Mouse (Mus musculus) embryonic facial prominence, embryonic 15.5 days (tissue): ENCODE measurements around the gene Flad1. TPM values are rescaled to one million over a fixed set of nuclear protein-coding genes. Genes with fewer than 3 reads are reported as not detected.

Experiments used
- ATAC-seq: fragments of 200-750 bp; cut with Nextera tagmentation; 2 replicates; pipeline ENCODE4 v1.8.0; 2017; ENCODE audit warnings: low read depth, moderate TSS enrichment; ENCODE audit not compliant: insufficient number of reproducible peaks, low FRiP score, low TSS enrichment
- H3K27ac ChIP-seq: fragments of 300-500 bp; sonication (generic); replicated peaks from 2 replicates; pipeline ENCODE4 v1.5.1; 2015; ENCODE audit warnings: mild to moderate bottlenecking, inconsistent platforms
- H3K27me3 ChIP-seq: fragments of 300-500 bp; sonication (generic); 2 replicates; pipeline ENCODE4 v1.6.1; 2015; ENCODE audit warnings: inconsistent platforms
- H3K36me3 ChIP-seq: fragments of 300-500 bp; sonication (generic); 2 replicates; pipeline ENCODE4 v1.6.1; 2015; ENCODE audit warnings: mild to moderate bottlenecking, inconsistent platforms
- H3K4me1 ChIP-seq: fragments of 300-500 bp; sonication (generic); 2 replicates; pipeline ENCODE4 v1.6.1; 2015; ENCODE audit warnings: inconsistent platforms
- H3K4me2 ChIP-seq: fragments of 300-500 bp; sonication (generic); replicated peaks from 2 replicates; pipeline ENCODE4 v1.6.1; 2015; ENCODE audit warnings: mild to moderate bottlenecking, inconsistent platforms
- H3K4me3 ChIP-seq: fragments of 300-500 bp; sonication (generic); replicated peaks from 2 replicates; pipeline ENCODE4 v1.5.1; 2015; ENCODE audit warnings: mild to moderate bottlenecking, inconsistent platforms
- H3K9ac ChIP-seq: fragments of 300-500 bp; sonication (generic); 2 replicates; pipeline ENCODE4 v1.6.1; 2015; ENCODE audit warnings: inconsistent platforms
- H3K9me3 ChIP-seq: fragments of 300-500 bp; sonication (generic); replicated peaks from 2 replicates; pipeline ENCODE4 v1.6.1; 2016; ENCODE audit warnings: inconsistent platforms
- WGBS: fragments of 180-500 bp; shearing (Covaris S2); methylation state at CpG from one replicate; pipeline ENCODE4 v1.1.7; 2015; 5-methylcytosine and 5-hydroxymethylcytosine counted together
- polyA plus RNA-seq: library from polyadenylated mRNA; unstranded; fragments of >200 nt; fragmentation: Nextera tagmentation; extraction: Ambion mirVana; gene quantifications from 2 replicates; pipeline ENCODE4 v1.2.1, GENCODE M21; 2015

Gene Flad1
- polyA plus RNA-seq, 1 experiment from 2014 or later: 34.6 TPM

DNA sequence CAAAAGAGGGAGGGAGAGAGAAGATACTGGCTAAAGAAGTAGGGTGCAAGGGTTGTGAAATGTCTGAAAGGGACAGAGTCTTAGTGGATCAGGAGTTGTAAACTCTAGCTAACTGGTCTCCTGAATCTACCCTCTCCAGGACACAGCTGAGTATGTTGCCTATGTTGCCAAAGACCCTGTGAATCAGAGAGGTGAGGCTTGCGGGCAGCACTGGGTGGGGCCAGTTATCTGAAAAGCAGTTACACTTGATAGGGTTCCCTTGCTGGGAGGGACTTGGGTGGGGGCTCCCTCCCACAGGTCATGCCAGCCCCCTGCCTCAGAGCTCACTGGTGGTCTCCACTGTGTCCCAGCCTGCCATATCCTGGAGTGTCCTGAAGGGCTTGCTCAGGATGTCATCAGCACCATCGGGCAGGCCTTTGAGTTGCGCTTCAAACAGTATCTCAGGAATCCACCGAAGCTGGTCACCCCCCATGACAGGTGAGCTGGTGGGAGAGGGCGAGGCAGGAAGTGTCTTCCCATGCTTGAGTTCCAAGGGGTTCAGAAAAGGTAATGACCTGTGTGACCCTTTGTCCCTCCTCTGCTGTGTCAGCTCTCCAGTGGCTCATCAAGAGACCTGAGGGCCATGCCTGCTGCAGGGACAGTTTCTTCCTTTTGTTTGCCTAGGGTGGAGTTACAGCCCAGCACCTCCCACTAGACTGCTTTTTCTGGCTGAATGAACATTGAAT is 12.9 kb upstream of the Flad1 start:
- WGBS: 91% methylated on average over 5 of the region's 5 CpGs
- H3K27me3 ChIP-seq: no peaks in the 10 kb centered on the region
- H3K27ac ChIP-seq: no peak overlapping the region
- H3K9me3 ChIP-seq: no peaks in the 10 kb centered on the region
- H3K9ac ChIP-seq: no peak overlapping the region
- H3K4me2 ChIP-seq: no peak overlapping the region
- ATAC-seq: no peak
- H3K4me3 ChIP-seq: no peak overlapping the region
- H3K4me1 ChIP-seq: peaks cover 39% of the 10 kb centered on the region
- peaks cover 46% of the 10 kb centered on the region for H3K36me3 ChIP-seq

DNA sequence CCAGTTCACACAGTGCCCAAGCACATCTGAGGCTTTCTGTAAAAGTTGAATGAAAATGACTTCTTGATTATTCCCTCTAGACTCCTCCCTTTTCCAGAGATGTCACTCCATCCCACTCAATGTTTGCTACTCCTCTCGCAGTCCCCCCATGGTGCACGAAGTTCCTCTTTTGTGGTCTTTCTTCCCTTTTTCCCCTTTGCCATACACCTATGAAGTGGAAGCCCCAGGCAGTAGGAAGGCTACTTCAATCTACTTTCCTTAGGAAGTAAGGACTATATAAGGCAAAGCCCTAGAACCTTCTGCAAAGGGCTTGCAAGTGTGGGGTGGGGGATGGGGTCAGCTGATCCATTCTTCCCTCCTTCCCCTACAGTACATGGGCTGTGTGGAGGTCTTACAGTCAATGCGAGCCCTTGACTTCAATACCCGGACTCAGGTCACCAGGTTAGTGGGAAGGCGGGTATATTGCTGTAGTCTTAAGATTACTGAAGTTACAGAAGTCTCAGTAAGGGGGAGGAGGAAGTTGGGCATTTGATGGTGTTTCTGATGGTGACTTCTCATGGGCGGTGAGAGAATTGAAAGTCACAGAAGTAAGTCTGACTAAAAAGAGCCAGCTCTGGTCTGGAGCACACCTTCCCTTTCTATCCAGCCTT is 11.0 kb upstream of the Flad1 start:
- Histone ChIP-seq H3K36me3 (peaks cover 41% of the 10 kb centered on the region), H3K4me1 (peaks cover 44% of the 10 kb centered on the region), H3K4me3 (peak overlapping the region; percentile 53), H3K27me3 (no peaks in the 10 kb centered on the region), H3K9me3 (no peaks in the 10 kb centered on the region), H3K27ac (peak overlapping the region; percentile 98; the same call in 1 of the 2 replicates), H3K9ac (no peak overlapping the region; the same call in 1 of the 2 replicates), H3K4me2 (peak overlapping the region; percentile 80)
- WGBS: 69% methylated on average over 6 of the region's 6 CpGs
- no peak for ATAC-seq

DNA sequence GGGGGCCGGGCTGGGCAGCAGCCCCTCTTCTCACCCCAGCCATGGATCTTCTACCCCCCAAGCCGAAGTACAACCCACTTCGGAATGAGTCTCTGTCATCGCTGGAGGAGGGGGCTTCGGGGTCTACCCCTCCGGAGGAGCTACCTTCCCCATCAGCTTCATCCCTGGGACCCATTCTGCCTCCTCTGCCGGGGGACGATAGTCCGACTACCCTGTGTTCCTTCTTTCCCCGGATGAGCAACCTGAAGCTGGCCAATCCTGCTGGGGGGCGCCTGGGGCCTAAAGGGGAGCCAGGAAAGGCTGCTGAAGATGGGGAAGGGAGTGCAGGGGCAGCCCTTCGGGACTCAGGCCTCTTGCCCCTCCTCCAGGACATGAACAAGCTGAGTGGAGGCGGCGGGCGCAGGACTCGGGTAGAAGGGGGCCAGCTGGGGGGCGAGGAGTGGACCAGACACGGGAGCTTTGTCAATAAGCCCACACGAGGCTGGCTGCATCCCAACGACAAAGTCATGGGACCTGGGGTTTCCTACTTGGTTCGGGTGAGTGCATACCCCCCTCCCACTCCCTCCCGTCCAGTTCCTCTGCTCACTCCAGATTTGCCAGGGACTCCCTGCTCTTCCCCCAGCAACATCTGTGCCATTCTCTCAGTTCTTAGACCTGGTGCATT is 10.3 kb upstream of the Flad1 start:
- Histone ChIP-seq H3K9ac (peak overlapping the region; percentile 58), H3K4me3 (peak overlapping the region; percentile 53), H3K27ac (peak overlapping the region; percentile 98), H3K9me3 (no peaks in the 10 kb centered on the region), H3K4me1 (peaks cover 49% of the 10 kb centered on the region), H3K36me3 (peaks cover 34% of the 10 kb centered on the region), H3K27me3 (no peaks in the 10 kb centered on the region), H3K4me2 (peak overlapping the region; percentile 80)
- 7% methylated on average over 22 of the region's 22 CpGs for WGBS
- no peak for ATAC-seq

DNA sequence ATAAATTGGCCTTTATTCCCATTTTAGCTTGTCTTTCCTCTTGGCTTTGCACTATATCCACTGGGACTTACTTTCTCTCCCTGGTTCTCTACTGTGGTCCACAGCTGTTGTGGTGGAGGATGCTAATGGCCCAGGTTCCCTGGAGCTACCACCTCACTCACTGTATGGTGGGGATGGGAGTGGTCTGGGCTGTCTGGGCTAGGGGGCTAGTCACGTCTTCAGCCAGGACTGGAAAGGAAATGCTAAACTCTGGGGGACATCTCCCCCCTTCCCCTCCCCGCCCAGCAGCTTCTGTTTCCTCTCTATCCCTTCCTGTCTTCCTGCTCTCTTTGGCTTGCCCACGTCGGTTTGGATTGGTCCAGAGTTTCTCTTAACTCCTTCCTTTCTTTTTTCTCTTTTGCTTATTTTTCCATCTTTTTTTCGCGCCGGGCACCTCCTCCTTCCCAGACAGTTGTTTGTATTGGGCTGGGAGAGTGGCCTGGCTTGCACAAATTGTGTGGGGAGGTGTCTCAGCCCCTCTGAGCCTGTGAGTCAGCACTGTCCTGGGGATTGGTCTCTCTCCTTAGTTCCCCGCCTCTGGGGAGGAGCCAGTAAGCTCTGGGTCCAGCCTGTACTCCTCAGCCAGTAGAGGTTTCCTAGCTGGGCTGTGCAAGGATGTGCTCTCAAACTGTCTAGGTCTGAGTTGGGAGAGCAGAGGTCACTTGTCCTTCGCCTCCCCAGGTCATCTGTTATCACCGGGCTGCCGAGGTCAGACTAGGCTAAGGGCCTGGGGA is 9.5 kb upstream of the Flad1 start:
- peak; percentile 84 for ATAC-seq
- Histone ChIP-seq H3K4me3 (peak overlapping the region; percentile 53), H3K9me3 (no peaks in the 10 kb centered on the region), H3K9ac (peak overlapping the region; percentile 58), H3K27me3 (no peaks in the 10 kb centered on the region), H3K4me1 (peaks cover 56% of the 10 kb centered on the region), H3K36me3 (peaks cover 30% of the 10 kb centered on the region), H3K4me2 (peak overlapping the region; percentile 80), H3K27ac (peak overlapping the region; percentile 98)
- WGBS: 4% methylated on average over 11 of the region's 11 CpGs

DNA sequence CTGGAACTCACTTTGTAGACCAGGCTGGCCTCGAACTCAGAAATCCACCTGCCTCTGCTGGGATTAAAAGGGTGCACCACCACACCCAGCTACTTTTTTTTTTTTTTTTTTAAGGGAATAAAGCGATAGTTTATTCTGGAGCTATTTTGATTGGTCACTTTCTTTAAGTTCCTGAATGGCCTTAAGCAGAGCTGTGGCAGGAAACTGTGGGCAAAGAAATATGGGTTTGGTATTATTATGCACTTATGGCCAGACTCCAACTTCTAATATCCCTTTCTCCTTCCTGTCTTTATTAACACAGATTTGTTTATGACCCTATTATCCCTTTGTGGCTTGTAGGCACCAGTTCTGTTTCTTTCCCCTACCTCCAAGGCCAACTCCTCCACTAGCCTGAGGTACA is 8.8 kb upstream of the Flad1 start:
- Histone ChIP-seq H3K9me3 (no peaks in the 10 kb centered on the region), H3K9ac (no peak overlapping the region), H3K4me3 (peak overlapping the region; percentile 53), H3K4me1 (peaks cover 56% of the 10 kb centered on the region), H3K27ac (peak overlapping the region; percentile 98), H3K27me3 (no peaks in the 10 kb centered on the region), H3K4me2 (peak overlapping the region; percentile 80), H3K36me3 (peaks cover 30% of the 10 kb centered on the region)
- ATAC-seq: no peak
- 42% methylated on average over 2 of the region's 2 CpGs for WGBS

DNA sequence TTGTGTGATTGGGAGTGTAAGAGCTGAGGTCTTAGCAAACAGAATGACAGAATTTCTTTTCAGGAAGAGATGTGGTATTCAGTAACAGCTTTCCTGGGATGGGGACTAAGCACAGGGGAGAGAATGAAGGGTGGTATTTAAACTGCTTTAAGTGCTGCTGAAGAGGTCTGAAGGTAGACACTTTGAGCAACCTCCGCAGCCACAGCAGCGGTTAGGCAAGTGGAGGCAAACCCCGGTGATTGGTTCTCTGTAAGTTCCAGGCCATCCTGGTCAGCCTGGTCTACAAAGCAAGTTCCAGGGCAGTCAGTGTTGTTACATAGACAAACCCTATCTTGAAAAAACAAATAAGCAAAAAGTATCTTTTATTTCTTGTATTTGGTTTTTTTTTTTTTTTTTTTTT is 8.3 kb upstream of the Flad1 start:
- H3K27ac ChIP-seq: peak overlapping the region; percentile 98
- H3K36me3 ChIP-seq: peaks cover 30% of the 10 kb centered on the region
- no peaks in the 10 kb centered on the region for H3K27me3 ChIP-seq
- peak overlapping the region; percentile 33; the same call in 1 of the 2 replicates for H3K9ac ChIP-seq
- no peaks in the 10 kb centered on the region for H3K9me3 ChIP-seq
- no peak for ATAC-seq
- 18% methylated on average over 3 of the region's 3 CpGs for WGBS
- H3K4me1 ChIP-seq: peaks cover 56% of the 10 kb centered on the region
- H3K4me2 ChIP-seq: peak overlapping the region; percentile 80
- H3K4me3 ChIP-seq: peak overlapping the region; percentile 58

DNA sequence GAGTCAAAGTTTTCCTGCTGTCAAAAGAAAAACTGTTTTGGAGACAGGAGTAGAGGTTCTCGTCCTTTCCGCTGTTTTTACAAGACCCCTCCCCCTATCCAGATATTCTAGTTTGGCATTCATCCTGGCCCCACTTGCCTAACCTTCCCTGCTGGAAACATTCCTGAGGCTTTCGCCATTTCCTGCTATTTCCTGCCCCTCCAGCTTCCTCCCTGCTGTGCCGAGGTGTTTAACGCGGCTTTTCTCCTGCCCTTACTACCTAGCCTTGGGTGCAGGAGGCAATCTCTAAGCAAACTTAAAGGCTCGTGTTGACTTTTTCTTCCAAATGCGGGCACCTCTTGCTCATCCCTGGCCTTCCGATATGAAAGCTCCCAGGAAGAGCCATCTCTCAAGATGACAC is 7.9 kb upstream of the Flad1 start:
- Histone ChIP-seq H3K27me3 (no peaks in the 10 kb centered on the region), H3K27ac (peak overlapping the region; percentile 98), H3K4me3 (peak overlapping the region; percentile 58), H3K36me3 (peaks cover 30% of the 10 kb centered on the region), H3K4me2 (peak overlapping the region; percentile 80), H3K9ac (peak overlapping the region; percentile 33), H3K9me3 (no peaks in the 10 kb centered on the region), H3K4me1 (peaks cover 56% of the 10 kb centered on the region)
- no peak for ATAC-seq
- 1% methylated on average over 9 of the region's 9 CpGs for WGBS

DNA sequence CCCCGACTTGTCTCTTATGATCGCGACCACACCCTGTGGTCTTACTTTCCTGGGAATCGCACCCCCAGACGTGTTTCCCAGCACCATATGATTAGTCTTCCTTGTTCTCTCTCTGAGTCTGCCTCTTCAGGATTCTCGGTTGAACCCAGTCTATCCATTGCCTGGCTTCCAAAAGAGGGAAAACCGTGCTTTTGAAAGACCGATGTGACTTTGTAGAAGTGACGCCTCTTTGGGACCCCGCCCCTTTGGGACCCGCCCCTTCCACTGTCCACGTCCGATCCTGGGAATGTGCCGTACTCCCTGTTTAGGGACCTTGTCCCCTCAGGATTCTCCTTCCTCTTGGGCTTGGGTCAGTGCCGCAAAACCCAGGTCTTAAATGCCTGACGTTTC is 7.2 kb upstream of the Flad1 start:
- Histone ChIP-seq H3K9ac (peak overlapping the region; percentile 33), H3K4me1 (peaks cover 56% of the 10 kb centered on the region), H3K36me3 (peaks cover 30% of the 10 kb centered on the region), H3K27me3 (no peaks in the 10 kb centered on the region), H3K4me2 (peak overlapping the region; percentile 80), H3K4me3 (peak overlapping the region; percentile 58), H3K9me3 (no peaks in the 10 kb centered on the region), H3K27ac (peak overlapping the region; percentile 98)
- WGBS: under 1% methylated on average over 16 of the region's 16 CpGs
- no peak for ATAC-seq

DNA sequence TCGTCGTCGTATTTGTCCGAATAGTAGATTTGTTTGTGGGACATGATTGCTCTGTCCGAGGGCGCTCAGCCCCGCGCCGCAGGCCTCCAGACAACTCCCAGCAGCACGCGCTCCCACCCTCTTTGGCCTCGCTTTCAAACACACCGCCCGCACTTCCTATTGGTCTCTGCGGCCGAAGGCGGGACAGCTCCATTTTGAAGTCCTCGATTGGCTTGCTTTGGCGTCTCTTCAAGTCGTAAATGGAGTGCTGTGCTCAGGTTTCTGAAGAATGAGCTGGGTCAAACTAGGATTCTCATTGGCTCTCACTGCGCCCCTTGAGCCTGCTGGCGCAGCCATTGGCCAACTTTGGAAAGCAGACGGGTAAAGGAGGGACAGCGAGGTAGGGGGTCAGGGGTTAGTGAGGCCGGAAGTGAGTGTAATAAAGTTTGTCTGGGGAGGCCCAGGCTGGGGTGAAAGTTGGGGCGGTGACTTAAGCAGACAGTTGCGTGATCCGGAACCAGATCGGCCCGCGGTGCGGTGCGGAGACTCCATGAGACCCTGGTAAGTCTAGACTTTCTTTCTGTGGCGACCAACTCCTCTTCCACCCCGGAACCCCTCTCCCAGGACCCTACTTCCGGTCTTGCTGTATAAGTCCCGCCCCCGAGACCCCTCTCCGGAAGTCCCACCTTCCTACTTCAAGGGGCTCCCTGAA is 6.6 kb upstream of the Flad1 start, which contains the start of the genes Cks1b and Shc1:
Gene Cks1b (minus strand): TSS at position 214 of the 691 bp plus-strand sequence.
Gene Shc1 (plus strand): TSS at position 274 of the 691 bp plus-strand sequence.
- Histone ChIP-seq H3K4me3 (peak within 1 kb of the TSS; percentile 58), H3K27ac (peak within 1 kb of the TSS; percentile 98), H3K27me3 (no peaks in the 10 kb centered on the region), H3K4me2 (peak within 1 kb of the TSS; percentile 80), H3K9me3 (no peaks in the 10 kb centered on the region), H3K36me3 (peaks cover 30% of the 10 kb centered on the region), H3K9ac (peak within 1 kb of the TSS; percentile 33), H3K4me1 (peaks cover 52% of the 10 kb centered on the region)
- WGBS: under 1% methylated on average over 39 of the region's 39 CpGs
- peak; percentile 94 for ATAC-seq

DNA sequence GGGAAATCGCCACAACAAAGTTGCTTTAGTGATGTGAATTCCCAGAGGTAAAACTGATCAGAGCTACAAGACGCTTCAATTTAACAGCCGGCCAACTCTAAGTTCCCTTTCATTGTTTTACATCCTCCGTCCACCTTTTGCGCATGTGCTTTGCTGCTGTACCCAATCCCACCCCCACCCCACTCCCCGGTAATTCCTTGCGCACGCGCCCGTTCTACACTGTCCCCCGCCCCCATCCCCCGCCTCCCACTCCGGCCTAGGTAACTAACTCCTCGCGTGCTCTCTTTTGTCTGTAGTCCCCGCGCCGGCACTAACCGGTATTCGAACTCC is 6.1 kb upstream of the Flad1 start:
- H3K27ac ChIP-seq: peak overlapping the region; percentile 98
- under 1% methylated on average over 20 of the region's 20 CpGs for WGBS
- H3K27me3 ChIP-seq: no peaks in the 10 kb centered on the region
- H3K4me2 ChIP-seq: peak overlapping the region; percentile 80
- H3K36me3 ChIP-seq: peaks cover 31% of the 10 kb centered on the region
- peaks cover 47% of the 10 kb centered on the region for H3K4me1 ChIP-seq
- peak; percentile 32 for ATAC-seq
- H3K9me3 ChIP-seq: no peaks in the 10 kb centered on the region
- H3K9ac ChIP-seq: peak overlapping the region; percentile 22
- peak overlapping the region; percentile 58 for H3K4me3 ChIP-seq
